Mouse (Mus musculus): ENCODE measurements at regions not wholly inside any gene's neighbourhood (a gene's known extent, or its start where the extent isn't known, plus 50 kb on each side); places are given as distances from the start of the nearest gene placed in this dataset.

DNA sequence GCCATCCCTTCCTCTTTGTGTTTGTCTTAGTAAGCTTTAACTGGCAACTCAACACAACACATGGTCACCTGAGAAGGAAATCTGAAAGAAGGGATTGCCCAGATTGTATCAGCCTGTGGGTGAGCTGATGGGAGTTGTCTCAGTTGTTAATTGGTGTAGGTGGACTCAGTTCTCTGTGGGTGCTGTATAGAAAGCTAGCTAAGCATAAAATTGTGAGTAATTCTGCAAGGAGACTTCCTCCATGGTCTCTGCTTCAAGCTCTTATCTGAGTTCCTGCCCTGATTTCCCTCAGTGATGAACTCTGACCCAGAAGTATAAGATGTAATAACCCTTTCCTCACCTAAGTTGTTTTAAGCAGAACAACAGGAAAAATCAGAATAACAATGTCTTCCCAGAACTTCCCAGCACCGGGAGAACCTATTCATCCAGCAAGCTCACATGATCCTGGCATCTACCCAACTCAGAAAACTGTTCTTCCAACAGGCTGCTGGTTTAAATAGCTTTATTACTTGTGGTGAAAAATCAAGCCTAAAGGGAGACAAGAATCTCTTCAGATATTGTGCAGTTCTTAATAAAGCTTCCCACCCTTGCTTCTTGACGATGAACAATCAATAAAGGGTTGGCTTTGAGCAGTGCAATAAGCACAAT is 487.7 kb upstream of the Cdh4 start:
- TF ChIP-seq POLR2A (IDR thresholded peaks at IDR 0.05; ENCODE audit: borderline replicate concordance, insufficient read depth, low read length) (no peak), CTCF (IDR thresholded peaks at IDR 0.05; ENCODE audit: borderline replicate concordance, insufficient read depth, low read depth, low read length) (no peak)
